Mouse (Mus musculus): ENCODE measurements around the gene Smg7.

The Smg7 gene

DNA sequence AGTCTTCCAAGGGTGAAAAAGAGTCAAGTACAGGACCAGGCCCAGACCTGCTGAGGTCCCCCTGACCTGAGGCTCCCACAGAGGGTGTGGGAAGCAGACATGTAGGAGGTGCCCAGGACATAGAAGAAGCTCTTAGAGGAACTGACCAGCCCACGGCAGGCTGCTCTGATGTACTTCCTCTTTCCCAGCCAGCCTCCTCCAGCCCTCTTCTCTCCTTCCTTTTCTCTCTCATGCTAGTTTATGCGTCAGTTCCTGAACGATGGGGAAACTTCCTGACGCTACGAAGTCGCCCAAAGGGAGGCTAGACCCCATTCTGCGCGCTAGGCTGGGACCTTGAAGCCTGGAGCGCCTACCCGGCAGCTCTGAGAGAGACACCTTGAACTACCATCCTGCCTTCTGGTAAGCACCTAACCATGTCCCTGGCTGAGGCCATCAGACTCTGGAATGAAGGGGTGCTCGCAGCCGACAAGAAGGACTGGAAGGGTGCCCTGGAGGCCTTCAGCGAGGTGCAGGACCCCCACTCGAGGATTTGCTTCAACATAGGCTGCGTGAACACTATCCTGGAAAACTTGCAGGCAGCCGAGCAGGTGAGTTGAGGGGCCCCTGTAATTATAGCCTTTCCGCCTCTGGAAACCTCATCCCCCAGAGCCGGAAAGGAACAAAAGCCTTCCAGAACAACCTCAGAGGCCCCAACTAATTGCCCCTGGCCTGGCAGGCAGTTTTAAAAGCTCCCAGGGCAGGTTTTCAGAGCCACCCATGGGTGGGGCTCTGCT, 94.6 kb downstream of the Smg7 start:
- no peak for DNase-seq

- no peak for DNase-seq
Observed at GRCm38 (mm10) chr1:152804907-152805306, 97.5 kb downstream of the Smg7 start.

- no peak for DNase-seq
Observed at GRCm38 (mm10) chr1:152800633-152801176, 101.7 kb downstream of the Smg7 start.

GRCm38 (mm10) chr1:152799897-152800296, 102.5 kb downstream of the Smg7 start, which contains the start of gene Ncf2:
Ncf2 (plus strand) TSS chr1:152800194.
- DNase-seq = peak; percentile 39 to 41

DNA sequence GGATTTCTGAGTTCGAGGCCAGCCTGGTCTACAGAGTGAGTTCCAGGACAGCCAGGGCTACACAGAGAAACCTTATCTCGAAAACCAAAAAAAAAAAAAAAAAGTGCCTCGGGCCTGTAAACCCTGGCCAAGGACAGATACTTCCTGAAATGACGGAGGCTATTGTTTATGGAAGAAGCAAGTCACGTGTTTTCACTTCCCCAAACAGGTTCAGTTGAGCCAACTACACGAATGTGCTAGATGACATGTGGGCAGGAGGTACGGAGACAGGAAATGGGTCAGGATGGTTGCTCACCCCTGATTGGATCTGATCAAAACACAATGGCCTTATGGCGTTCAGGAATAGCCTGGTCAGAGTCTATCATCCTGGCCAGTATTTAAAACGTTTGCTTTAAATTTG, 104.3 kb downstream of the Smg7 start:
- no peak for DNase-seq

DNA sequence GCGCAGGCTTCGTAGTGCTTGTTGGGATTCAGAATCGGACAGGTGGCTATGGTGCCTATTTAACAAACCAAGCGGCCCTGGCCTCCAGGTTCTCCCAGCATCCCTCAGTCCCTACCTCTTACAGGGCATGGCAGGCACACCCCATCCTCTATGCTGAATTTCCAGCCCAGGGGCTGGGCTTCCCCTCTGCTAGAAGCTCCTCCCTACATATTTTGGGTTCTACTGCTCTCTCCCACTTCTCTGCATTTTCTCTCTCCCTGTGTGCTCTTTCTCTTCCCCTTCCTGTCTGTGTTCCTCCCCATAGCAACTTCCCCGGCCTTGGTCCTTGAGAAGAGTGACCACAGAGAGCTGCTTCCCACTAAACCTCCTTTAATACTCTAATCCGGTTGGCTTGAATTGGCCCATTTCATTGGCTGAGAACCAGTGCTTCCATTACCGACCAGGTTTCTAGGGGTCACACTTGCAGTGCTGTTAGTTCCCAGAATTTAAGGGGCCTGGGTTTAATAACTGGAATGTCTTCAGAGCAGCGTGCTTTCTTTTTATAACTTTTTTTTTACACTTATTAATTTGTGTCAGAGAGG, 105.7 kb downstream of the Smg7 start:
- DNase-seq = no peak

DNA sequence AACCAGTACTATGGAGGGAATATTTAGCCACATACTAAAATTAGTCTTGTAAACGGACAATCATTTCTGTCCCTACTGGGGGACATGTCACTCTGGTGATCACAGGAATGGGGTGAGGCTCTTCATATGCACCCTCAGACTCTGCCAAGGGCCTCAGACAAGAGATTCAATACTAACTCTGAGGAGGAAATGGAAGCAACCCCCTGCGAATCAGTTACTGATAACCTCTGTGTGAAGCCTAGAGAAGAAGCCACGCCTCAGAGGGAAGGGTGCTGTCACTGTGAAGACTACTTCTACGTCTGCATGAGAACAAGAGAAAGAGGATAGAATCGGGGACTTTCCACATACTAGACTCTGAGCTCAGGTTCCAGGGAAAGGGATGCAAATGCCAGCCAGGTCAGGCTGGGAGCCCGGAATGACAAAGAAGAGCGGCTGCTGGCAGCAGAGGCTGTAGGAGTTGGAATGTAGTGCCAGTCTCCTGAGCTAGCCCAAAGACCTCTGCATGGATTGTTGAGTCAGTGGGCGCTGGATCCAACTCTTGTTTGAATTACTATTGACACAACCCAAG, 106.7 kb downstream of the Smg7 start:
- DNase-seq = no peak

GRCm38 (mm10) chr1:152793495-152794130, 108.8 kb downstream of the Smg7 start:
- no peak for DNase-seq

DNA sequence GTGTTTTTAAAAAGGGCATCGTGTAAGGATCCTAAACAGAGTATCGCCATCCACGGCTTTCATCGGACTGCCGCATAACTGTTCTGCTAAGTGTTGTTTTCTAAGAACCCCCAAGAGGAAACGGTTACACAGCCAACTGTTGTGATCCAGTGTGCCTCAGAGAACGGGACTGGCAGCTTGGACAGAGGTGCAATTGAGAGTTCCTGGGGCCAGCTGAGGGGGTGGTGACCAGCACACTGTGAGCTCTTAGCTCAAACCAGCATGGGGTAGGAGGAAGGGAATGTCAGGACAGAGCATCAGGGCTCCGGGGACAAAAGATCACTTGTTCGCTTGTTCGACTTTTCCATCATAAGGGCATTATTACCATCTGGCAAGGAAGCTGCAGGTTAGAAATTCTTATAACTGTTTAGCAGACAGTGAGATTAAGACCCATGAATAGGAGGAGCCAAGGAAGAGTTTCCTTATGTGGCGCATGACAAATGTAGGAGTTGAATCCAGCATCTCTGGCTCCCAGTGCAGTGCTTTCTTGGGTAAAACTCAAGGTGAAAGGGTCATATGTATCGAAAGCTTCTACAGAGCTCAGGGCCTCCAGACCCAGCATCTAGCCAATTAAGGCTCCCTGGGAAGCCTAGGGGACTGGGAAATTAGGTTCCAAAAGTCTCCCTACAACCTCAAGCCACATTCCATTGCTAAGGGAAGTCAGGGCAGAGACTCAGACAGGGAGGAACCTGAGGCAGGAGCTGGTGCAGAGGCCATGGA, 109.5 kb downstream of the Smg7 start:
- no peak for DNase-seq

DNA sequence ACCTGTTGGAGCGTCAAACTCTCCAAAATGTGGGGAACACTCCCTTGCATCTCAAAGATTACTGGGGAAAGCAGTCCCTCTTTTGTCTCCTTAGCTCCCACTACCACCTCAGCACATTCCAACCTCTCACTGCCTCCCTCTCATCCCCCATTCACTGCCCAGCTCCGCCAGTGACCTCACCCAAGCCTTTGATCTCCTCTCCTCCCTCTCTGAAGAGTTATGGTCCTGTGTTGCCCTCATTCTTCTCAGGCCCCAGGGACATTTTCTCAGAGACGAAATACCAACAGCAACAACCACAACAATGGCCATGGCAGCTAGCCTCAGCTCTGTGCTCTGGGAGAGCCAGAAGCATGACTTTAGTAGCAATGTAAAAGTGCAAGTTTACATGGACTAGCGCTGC, 111.2 kb downstream of the Smg7 start:
- no peak for DNase-seq

GRCm38 (mm10) chr1:152790821-152791220, 111.6 kb downstream of the Smg7 start:
- peak in 1 of 2 experiments; percentile 14 for DNase-seq

GRCm38 (mm10) chr1:152790254-152790653, 112.2 kb downstream of the Smg7 start:
- DNase-seq = peak; percentile 66 to 74

DNA sequence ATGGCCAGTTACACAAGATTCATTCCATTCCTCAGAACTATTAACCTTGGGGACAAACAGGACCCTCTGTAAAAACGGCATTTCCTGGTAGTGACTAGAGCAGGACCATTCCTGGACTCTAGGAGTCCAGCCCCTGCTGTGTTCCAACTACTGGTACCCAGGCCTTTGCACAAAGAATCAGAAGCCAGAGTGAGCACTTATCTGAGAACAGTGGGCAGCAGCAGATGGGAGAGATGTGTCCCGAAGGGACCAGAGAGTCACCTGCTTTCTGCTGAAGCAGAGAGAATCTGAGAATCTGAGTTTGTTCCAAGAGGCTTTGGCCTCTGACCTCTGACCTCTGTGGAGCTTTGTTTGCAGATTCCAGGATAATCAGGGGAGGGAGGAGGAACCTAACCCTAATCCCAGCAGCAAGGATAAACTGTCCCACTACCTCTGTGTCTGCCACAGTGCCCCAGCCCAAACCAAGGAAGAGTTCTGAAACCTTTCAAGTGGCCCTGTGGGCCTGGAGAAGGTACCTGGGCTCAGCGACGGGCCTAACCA, 114.3 kb downstream of the Smg7 start:
- DNase-seq = peak; percentile 29 to 31
